Mouse (Mus musculus) hematopoietic stem cell, adult 5-6 weeks (primary cell): ENCODE results near the gene Mob3a. TPM values are rescaled to one million over a fixed set of nuclear protein-coding genes. Genes with fewer than 3 reads are reported as not detected.

ENCODE experiments used
- ATAC-seq, 2 experiments: fragments of 125-278 bp in 1 of 2; replicated peaks in 1 of 2; 2 replicates each; pipeline ENCODE4 v1.8.0; 2016 to 2017; ENCODE audit warnings: inconsistent platforms in 2 of 2, mild to moderate bottlenecking in 2 of 2, moderate number of reproducible peaks in 2 of 2, low read depth in 1 of 2, moderate TSS enrichment in 1 of 2; ENCODE audit not compliant: low FRiP score in 2 of 2, poor library complexity in 2 of 2, severe bottlenecking in 2 of 2, insufficient read depth in 1 of 2, low TSS enrichment in 1 of 2
- total RNA-seq: library from RNA; stranded (forward); fragments of 172-1452, 232-1000 nt; gene quantifications from 2 replicates; pipeline ENCODE4 v1.2.3, GENCODE M21; 2017

Mob3a gene
- total RNA-seq, 1 experiment from 2014 or later: 81.1 TPM

GRCm38 (mm10) chr10:80684984-80685383, 16.8 kb downstream of the Mob3a start:
- ATAC-seq: no peak

- peak; percentile 75 for ATAC-seq
Measured at GRCm38 (mm10) chr10:80684214-80684613, 17.6 kb downstream of the Mob3a start.

GRCm38 (mm10) chr10:80683647-80684046, 18.1 kb downstream of the Mob3a start:
- ATAC-seq: no peak

- no peak for ATAC-seq
Measured at GRCm38 (mm10) chr10:80682003-80682402, 19.8 kb downstream of the Mob3a start.

- ATAC-seq: no peak
Measured at GRCm38 (mm10) chr10:80680260-80680696, 21.5 kb downstream of the Mob3a start.

GRCm38 (mm10) chr10:80679556-80680259, 22.1 kb downstream of the Mob3a start:
- ATAC-seq: no peak

- ATAC-seq: peak in 1 of 2 experiments; percentile 8; a peak in 1 of 4 replicates
Measured at GRCm38 (mm10) chr10:80678601-80679377, 23.0 kb downstream of the Mob3a start.

- ATAC-seq: peak; percentile 66 to 68
Measured at GRCm38 (mm10) chr10:80677942-80678436, 23.8 kb downstream of the Mob3a start, which contains the start of gene Mknk2. TSS of gene Mknk2 (minus strand) at chr10:80678112.

GRCm38 (mm10) chr10:80677128-80677875, 24.5 kb downstream of the Mob3a start:
- no peak for ATAC-seq

GRCm38 (mm10) chr10:80676198-80676928, 25.4 kb downstream of the Mob3a start:
- ATAC-seq: peak; percentile 59 to 63

GRCm38 (mm10) chr10:80675405-80676197, 26.2 kb downstream of the Mob3a start:
- ATAC-seq: no peak

GRCm38 (mm10) chr10:80674851-80675404, 26.8 kb downstream of the Mob3a start:
- no peak for ATAC-seq

- no peak for ATAC-seq
Measured at GRCm38 (mm10) chr10:80674161-80674711, 27.5 kb downstream of the Mob3a start.

- no peak for ATAC-seq
Measured at GRCm38 (mm10) chr10:80673690-80674089, 28.1 kb downstream of the Mob3a start.

- no peak for ATAC-seq
Measured at GRCm38 (mm10) chr10:80671936-80672690, 29.7 kb downstream of the Mob3a start.
